Mouse (Mus musculus) MEL-GATA-1-ER (cell line): ENCODE results near the gene Zbtb43.

Experiments used
- DNase-seq: peaks from one replicate; pipeline ENCODE4 v3.0.0-alpha.2; 2012; ENCODE audit warnings: low read depth; ENCODE audit errors: extremely low read depth

Gene Zbtb43

GRCm38 (mm10) chr2:33454816-33455215, 13.5 kb downstream of the Zbtb43 start:
- no peak for DNase-seq

GRCm38 (mm10) chr2:33453476-33453875, 14.9 kb downstream of the Zbtb43 start:
- no peak for DNase-seq

GRCm38 (mm10) chr2:33452721-33453120, 15.6 kb downstream of the Zbtb43 start:
- DNase-seq, result no peak

GRCm38 (mm10) chr2:33452140-33452539, 16.2 kb downstream of the Zbtb43 start:
- DNase-seq, result no peak

DNA sequence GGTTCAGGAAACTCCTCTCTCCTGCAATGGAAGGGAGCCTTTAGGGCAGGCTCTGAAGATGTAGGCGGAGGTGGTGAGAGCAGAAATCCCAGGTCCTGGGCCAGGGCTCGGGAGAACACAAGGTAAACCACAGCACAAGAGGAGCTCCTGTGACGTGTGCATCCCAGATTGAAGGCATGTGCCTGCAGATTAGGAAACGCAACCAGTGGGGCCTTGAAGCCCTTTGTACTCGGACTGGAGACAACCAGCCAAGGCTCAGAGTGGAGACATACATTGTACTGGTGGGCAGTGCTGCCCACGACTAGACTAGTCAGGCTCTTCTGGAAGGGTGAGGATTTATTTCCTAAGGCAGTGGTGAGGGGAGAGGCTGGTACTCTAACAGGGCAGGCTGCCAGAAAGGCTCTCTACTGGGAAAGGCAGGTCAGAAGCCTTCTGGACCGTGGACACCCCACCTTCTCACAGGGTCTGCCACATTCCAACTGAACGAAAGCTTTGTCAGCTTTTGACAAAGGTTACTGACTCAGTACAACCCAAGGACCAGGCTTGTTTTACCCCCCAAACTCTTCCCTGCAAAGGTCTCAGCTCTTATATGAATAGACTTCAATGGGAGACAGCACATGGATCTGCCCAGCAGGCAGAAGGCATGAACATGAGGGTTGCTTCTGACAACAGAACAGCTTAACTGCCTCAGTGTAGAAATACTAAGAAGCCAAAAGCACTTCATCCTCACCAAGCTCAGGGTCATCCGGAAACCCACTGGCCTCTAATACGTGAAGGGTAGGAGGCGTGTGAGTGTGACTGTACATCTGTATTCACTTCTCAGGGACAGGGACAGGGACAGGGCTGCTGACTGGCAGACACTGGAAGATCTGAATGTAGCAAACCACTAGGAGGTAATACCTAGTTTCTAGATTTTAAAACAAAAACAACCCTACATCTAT, 17.1 kb downstream of the Zbtb43 start:
- DNase-seq, result no peak

GRCm38 (mm10) chr2:33449119-33449873, 19.1 kb downstream of the Zbtb43 start:
- DNase-seq, result no peak

GRCm38 (mm10) chr2:33446796-33447195, 21.6 kb downstream of the Zbtb43 start:
- DNase-seq, result no peak

DNA sequence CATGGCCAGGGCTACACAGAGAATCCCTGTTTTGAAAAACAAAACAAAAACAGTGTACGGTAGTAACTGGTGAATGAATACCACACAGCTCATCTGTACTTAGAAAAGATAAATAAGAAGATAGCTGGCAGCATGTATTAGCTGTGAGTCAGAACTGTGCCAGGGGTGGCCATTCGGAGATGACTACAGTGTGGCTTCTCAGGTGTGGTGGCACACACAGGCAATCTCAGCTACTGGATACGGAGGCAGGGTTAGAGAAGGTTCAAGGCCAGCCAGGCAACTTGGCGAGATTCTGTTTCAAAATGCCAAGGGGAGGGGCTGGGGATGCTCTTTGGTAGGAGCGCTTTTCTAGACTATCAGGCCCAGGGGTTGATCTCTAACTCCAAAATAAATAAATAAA, 22.6 kb downstream of the Zbtb43 start:
- no peak for DNase-seq

GRCm38 (mm10) chr2:33444862-33445261, 23.5 kb downstream of the Zbtb43 start:
- DNase-seq, result no peak

DNA sequence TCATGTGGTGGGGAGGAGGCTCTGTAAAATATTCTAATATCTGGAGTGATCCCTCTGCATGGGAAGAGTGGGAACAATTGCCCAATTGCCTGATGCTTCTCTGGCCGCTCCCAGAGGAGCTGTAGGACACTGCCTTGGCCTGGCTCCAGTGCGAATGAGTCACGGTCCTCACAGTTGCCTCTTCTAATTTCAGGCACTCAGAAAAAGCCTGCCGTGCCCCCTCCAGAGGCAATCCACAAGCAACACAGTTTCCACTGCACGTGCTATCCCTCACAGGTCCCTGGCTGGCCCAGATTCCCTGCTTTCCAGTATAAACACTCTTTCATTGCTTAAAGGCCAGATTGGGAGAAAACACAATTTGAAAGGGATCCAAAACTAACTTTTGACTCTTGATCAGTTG, 24.0 kb downstream of the Zbtb43 start:
- no peak for DNase-seq

- no peak for DNase-seq
Observed at GRCm38 (mm10) chr2:33442701-33443100, 25.7 kb downstream of the Zbtb43 start.

DNA sequence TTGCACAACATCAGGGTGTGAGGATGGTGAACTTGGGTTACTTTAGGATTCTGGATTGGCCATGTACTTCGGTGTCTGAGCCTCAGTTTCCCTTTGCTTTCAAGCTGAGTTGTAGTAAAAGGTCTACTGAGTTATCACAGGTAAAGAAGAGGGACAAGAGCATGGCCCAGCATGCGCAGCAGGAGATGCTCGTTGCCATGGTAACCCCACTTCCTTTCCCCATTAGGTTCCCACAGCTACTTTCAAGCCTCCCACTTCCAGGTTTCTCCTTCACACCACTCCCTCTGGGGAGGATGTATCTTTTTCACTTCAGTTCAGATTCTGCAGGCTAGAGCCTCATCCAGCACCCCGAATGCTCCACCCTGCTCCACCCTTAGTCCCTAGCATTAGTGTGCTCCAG, 27.5 kb downstream of the Zbtb43 start:
- DNase-seq, result no peak

- no peak for DNase-seq
Observed at GRCm38 (mm10) chr2:33439980-33440670, 28.2 kb downstream of the Zbtb43 start.

- no peak for DNase-seq
Observed at GRCm38 (mm10) chr2:33439471-33439881, 28.9 kb downstream of the Zbtb43 start.

- no peak for DNase-seq
Observed at GRCm38 (mm10) chr2:33438377-33438776, 30.0 kb downstream of the Zbtb43 start.

DNA sequence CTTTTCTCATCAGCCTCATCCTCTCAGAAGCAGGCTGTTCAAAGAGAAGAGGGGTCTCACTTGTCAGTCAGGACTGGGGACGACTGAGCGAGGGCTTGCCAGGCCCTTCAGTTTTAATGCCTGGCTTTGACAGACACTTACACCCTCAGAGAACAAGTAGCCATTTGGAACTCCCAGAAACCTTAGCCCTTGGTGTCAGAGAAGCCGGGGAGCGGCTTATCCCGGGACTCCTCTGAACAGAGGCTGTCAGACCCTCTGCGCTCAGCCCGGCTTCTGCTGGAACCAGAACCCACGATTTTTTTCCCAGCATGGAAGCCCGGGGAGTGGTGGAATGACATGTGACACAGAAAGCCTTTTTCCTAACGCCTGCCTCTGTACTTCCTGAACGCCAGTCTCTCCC, 31.2 kb downstream of the Zbtb43 start:
- DNase-seq, result no peak

GRCm38 (mm10) chr2:33436035-33436580, 32.3 kb downstream of the Zbtb43 start:
- no peak for DNase-seq

- no peak for DNase-seq
Observed at GRCm38 (mm10) chr2:33435036-33435650, 33.2 kb downstream of the Zbtb43 start.

GRCm38 (mm10) chr2:33432877-33433276, 35.5 kb downstream of the Zbtb43 start:
- DNase-seq, result peak; percentile 52

DNA sequence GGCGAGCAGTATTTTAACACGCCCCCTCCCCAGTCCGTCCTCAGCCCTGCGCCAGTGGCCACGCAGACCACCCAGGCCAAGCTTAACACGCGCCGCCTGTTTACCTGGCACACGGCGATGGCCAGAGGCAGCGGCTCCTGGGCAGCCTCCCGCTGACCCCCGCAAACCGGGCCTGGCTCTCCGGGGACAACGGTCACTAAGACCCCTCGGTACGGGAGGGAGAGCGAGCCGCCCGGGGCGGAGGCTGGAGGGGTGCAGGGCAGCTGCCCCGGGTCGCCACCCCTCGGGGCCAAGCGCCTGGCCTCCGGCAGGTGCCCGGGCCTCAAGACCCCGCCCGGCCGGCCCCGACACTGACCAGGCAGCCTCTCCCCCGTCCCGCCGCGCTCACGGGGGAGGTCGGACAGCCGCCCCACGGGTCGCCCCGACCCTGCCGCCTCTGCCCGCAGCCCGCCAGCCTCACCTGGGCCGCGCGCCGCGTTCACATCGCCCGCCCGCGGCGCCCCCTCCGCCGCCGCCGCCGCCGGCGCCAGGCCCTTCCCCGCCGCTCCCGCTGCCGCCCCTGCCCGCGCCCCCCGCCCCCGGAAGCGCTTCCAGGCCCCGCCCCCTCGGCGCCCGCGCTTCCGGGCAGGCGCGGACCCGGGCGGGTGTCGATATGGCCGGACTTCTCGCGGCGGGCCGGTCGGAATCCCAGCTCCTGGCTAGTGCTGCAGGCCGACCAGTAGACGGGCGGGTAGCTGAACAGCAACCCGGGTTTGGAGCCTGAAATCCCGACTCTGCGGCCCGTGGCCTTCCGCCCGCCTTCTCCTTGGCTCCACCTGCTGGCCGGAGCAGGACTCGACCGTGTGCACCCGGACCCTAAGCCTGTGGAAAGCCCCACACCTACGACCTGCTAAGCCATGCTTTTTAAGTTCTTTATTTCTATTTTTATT, 37.3 kb downstream of the Zbtb43 start, which contains the start of gene Zbtb34:
Zbtb34 (minus strand) TSS at position 554 of the 929 bp plus-strand sequence.
- peak; percentile 24 for DNase-seq
